Mouse (Mus musculus) forebrain, postnatal 0 days (tissue): ENCODE measurements around the gene Rasl11a. TPM values are rescaled to one million over a fixed set of nuclear protein-coding genes. Genes with fewer than 3 reads are reported as not detected.

ENCODE experiments used
- ATAC-seq: fragments of 200-750 bp; cut with Nextera tagmentation; 2 replicates; pipeline ENCODE4 v1.8.0; 2017; ENCODE audit warnings: mild to moderate bottlenecking, moderate library complexity
- DNase-seq: peaks from one replicate; pipeline ENCODE4 v3.0.0-alpha.2; 2015
- H3K27ac ChIP-seq: fragments of 300-500 bp; sonication (generic); 2 replicates; pipeline ENCODE4 v1.5.1; 2014; ENCODE audit warnings: low read depth, mild to moderate bottlenecking, antibody characterized with exemption, low read length, moderate library complexity, mixed read lengths
- H3K27me3 ChIP-seq: fragments of 300-500 bp; sonication (generic); 2 replicates; pipeline ENCODE4 v1.6.1; 2014; ENCODE audit warnings: mild to moderate bottlenecking, low read length, mixed read lengths; ENCODE audit not compliant: insufficient read depth
- H3K36me3 ChIP-seq: fragments of 300-500 bp; sonication (generic); 2 replicates; pipeline ENCODE4 v1.6.1; 2014; ENCODE audit warnings: mild to moderate bottlenecking, moderate library complexity; ENCODE audit not compliant: insufficient read depth
- H3K4me1 ChIP-seq: fragments of 300-500 bp; sonication (generic); 2 replicates; pipeline ENCODE4 v1.6.1; 2014; ENCODE audit warnings: antibody characterized with exemption; ENCODE audit not compliant: insufficient read depth
- H3K4me2 ChIP-seq: fragments of 300-500 bp; sonication (generic); 2 replicates; pipeline ENCODE4 v1.6.1; 2014; ENCODE audit warnings: low read depth, mild to moderate bottlenecking, moderate library complexity
- H3K4me3 ChIP-seq: fragments of 300-500 bp; sonication (generic); 2 replicates; pipeline ENCODE4 v1.5.1; 2014; ENCODE audit warnings: low read depth, low read length, mixed read lengths
- H3K9ac ChIP-seq: fragments of 300-500 bp; sonication (generic); 2 replicates; pipeline ENCODE4 v1.6.1; 2014; ENCODE audit warnings: mild to moderate bottlenecking
- H3K9me3 ChIP-seq: fragments of 300-500 bp; sonication (generic); 2 replicates; pipeline ENCODE4 v1.6.1; 2016; ENCODE audit warnings: low read length
- CTCF ChIP-seq: sonication (generic); IDR thresholded peaks from 2 replicates; pipeline ENCODE4 v1.5.1; 2016; ENCODE audit warnings: antibody characterized with exemption, control low read depth, low read depth
- WGBS: fragments of 180-500 bp; shearing (Covaris S2); extraction: QIAGEN DNeasy Blood & Tissue Kit; methylation state at CpG from one replicate; pipeline ENCODE4 v1.1.7; 2014; 5-methylcytosine and 5-hydroxymethylcytosine counted together
- polyA plus RNA-seq: library from polyadenylated mRNA; unstranded; fragments of >200 nt; fragmentation: Nextera tagmentation; extraction: Ambion mirVana; gene quantifications from 2 replicates; pipeline ENCODE4 v1.2.1, GENCODE M21; 2015
- total RNA-seq: library from RNA; depleted of rRNA; stranded (reverse); fragments of >200 nt; gene quantifications from 2 replicates; pipeline ENCODE4 v1.2.3, GENCODE M21; 2014

The Rasl11a gene
- total and polyA plus RNA-seq, 2 experiments from 2014 or later: 17.8 to 22.8 TPM

DNA sequence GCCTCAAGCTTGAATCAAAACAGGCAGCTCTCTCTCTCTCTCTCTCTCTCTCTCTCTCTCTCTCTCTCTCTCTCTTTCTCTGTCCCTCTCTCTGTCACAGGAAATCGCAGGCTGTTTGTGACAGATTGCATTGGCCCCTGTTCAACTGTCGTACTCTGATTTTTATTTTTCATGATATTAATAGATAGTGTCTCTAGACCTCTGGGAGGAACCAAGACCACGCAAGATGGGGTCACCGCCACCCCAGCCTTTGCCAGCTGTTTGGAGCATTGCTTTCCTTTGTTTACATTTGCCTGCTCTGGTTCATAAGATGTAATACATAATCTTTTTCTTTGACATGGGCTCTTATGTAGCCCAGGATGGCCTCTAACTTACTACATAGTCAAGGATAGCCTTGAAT lies 2.9 kb upstream of the Rasl11a start:
- Histone ChIP-seq H3K4me2 (no peak overlapping the region), H3K27me3 (no peaks in the 10 kb centered on the region), H3K9ac (no peak overlapping the region), H3K27ac (no peak overlapping the region), H3K4me3 (no peak overlapping the region), H3K36me3 (peaks cover 27% of the 10 kb centered on the region), H3K9me3 (no peaks in the 10 kb centered on the region), H3K4me1 (peaks cover 6% of the 10 kb centered on the region; the same call in 1 of the 2 replicates)
- no peak for DNase-seq
- 82% methylated on average over 4 of the region's 4 CpGs for WGBS
- ATAC-seq: no peak
- no peak for TF ChIP-seq CTCF

DNA sequence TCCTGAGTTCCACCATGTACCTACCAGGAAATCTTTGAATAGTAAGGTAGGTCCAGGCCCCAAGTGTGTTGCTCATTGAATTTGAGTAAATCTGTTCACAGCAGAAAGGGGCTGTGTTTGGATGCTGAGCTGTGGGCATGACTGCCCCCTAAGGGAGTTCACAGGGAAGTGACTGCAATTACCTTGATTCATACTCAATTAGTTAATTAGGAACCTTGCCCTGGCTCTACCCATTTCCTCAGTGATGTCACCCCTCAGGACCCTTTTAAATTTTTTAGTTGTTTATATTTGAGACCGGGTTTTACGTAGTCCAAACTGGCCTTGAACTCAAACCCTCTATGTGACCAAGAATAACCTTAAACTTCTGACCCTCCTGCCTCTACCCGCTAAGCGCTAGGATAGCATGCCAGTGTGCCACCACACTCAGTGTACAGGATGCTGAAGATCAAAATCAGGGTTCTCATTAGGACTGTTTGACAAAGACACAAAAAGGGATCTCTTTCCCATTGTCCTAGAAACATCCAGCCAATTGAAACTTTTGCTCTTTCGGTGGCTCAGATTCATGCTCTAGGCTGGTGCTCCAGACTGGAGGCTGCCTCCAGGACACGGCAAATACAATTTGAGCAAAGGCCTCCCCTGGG lies 450 bp upstream of the Rasl11a start:
- TF ChIP-seq CTCF: peak; percentile 60
- Histone ChIP-seq H3K36me3 (peaks cover 5% of the 10 kb centered on the region), H3K4me3 (peak overlapping the region; percentile 65), H3K4me1 (peaks cover 6% of the 10 kb centered on the region; the same call in 1 of the 2 replicates), H3K27ac (peak overlapping the region; percentile 4; the same call in 1 of the 2 replicates), H3K9me3 (no peaks in the 10 kb centered on the region), H3K4me2 (peak overlapping the region; percentile 98), H3K27me3 (no peaks in the 10 kb centered on the region), H3K9ac (peak overlapping the region; percentile 66)
- peak; percentile 48 for DNase-seq
- ATAC-seq: peak; percentile 50
- WGBS: 5% methylated on average over 6 of the region's 6 CpGs

DNA sequence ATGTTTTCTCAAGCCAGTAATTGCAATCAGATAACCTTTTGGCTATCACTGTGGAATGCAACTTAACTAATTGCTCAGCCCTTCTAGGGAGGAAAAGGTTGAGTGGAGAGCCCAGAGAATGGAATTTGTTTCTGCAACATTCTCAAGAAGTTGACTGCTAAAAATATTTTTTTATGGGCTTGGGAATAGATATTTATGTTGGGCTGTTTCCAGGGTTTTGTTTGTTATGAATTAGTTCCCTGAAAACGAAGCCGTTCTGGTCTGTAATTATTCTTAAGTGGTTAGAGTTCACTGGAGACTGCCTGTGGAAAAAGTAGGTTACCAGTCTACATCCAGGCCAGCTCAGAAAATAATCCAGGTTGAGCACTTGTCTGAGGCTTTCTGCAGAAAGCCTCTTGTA lies 1.6 kb downstream of the Rasl11a start:
- TF ChIP-seq CTCF: no peak
- Histone ChIP-seq H3K9me3 (no peaks in the 10 kb centered on the region), H3K36me3 (no peaks in the 10 kb centered on the region), H3K4me2 (peak overlapping the region; percentile 98), H3K27me3 (no peaks in the 10 kb centered on the region), H3K9ac (no peak overlapping the region), H3K27ac (no peak overlapping the region), H3K4me3 (0 out of 2 replicates have a peak overlapping the region, but pooled peaks have one; percentile 65), H3K4me1 (peaks cover 6% of the 10 kb centered on the region; the same call in 1 of the 2 replicates)
- DNase-seq (no peak), ATAC-seq (no peak)
- WGBS: 58% methylated on average over 2 of the region's 2 CpGs

GRCm38 (mm10) chr5:146848936-146849582 lies 4.2 kb downstream of the Rasl11a start:
- no peak overlapping the region for H3K4me3 ChIP-seq
- peaks cover 6% of the 10 kb centered on the region; the same call in 1 of the 2 replicates for H3K4me1 ChIP-seq
- ATAC-seq: no peak
- H3K27ac ChIP-seq: no peak overlapping the region
- no peak for DNase-seq
- H3K9ac ChIP-seq: no peak overlapping the region
- no peaks in the 10 kb centered on the region for H3K9me3 ChIP-seq
- no peaks in the 10 kb centered on the region for H3K27me3 ChIP-seq
- no peak for TF ChIP-seq CTCF
- H3K36me3 ChIP-seq: no peaks in the 10 kb centered on the region
- no peak overlapping the region for H3K4me2 ChIP-seq
- 89% methylated on average over 4 of the region's 4 CpGs for WGBS

DNA sequence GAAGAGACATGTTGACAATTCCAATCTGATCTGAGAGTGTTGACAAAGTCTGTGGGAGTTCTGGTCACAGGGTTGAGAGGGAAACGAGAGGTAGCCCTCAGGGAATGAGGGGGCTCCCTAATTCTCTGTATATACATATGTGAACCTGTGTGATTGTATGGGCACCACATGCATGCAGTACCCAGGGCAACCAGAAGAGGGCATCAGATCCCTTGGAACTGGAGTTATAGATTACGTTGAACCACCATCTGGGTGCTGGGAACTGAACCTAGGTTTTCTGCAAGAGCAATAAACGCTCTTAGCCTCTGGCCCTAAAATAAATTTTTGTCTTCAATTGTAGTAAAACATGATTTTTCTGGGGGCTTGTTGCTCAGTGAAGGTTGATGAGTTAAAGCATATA lies 11.2 kb downstream of the Rasl11a start:
- H3K9me3 ChIP-seq: no peaks in the 10 kb centered on the region
- H3K4me3 ChIP-seq: no peak overlapping the region
- DNase-seq (no peak), ATAC-seq (no peak)
- no peak overlapping the region for H3K4me2 ChIP-seq
- no peak for TF ChIP-seq CTCF
- H3K27ac ChIP-seq: no peak overlapping the region
- H3K4me1 ChIP-seq: no peaks in the 10 kb centered on the region
- H3K9ac ChIP-seq: no peak overlapping the region
- 94% methylated on average over 3 of the region's 3 CpGs for WGBS
- H3K36me3 ChIP-seq: no peaks in the 10 kb centered on the region
- no peaks in the 10 kb centered on the region for H3K27me3 ChIP-seq

GRCm38 (mm10) chr5:146857620-146858019 lies 12.7 kb downstream of the Rasl11a start:
- no peak for TF ChIP-seq CTCF
- Histone ChIP-seq H3K9ac (no peak overlapping the region), H3K27ac (no peak overlapping the region), H3K27me3 (no peaks in the 10 kb centered on the region), H3K4me1 (no peaks in the 10 kb centered on the region), H3K36me3 (no peaks in the 10 kb centered on the region), H3K4me2 (no peak overlapping the region), H3K9me3 (no peaks in the 10 kb centered on the region), H3K4me3 (no peak overlapping the region)
- WGBS: 88% methylated on average over 8 of the region's 8 CpGs
- DNase-seq (no peak), ATAC-seq (no peak)

- Histone ChIP-seq H3K9me3 (no peaks in the 10 kb centered on the region), H3K4me1 (no peaks in the 10 kb centered on the region), H3K4me2 (no peak overlapping the region), H3K36me3 (no peaks in the 10 kb centered on the region), H3K4me3 (no peak overlapping the region), H3K27me3 (no peaks in the 10 kb centered on the region), H3K27ac (no peak overlapping the region), H3K9ac (no peak overlapping the region)
- no peak for TF ChIP-seq CTCF
- WGBS: 83% methylated on average over 9 of the region's 9 CpGs
- DNase-seq (peak; percentile 45), ATAC-seq (peak; percentile 86)
Measured at GRCm38 (mm10) chr5:146858772-146859171, 13.9 kb downstream of the Rasl11a start.
